Comparison of ENCODE assay signal across 17 mouse cellular contexts in genomic region chr6:51680239-51680857, GRCm38 (mm10).
A peak's percentile ranks its signal among the peaks of the same experiment; 100 is the strongest.
DNase-seq lines count a peak whose midpoint lies in the region; ATAC-seq and TF ChIP-seq lines count a peak whose summit lies in the region.
"Had no signal": no experiment of that assay in that cellular context is flagged by ENCODE, and none has a peak within 500 bp of the region (broad histone marks: within the 10 kb centered on the region; RNA-seq: fewer than 3 reads in every experiment).

No protein-coding gene starts in this region.

- no peaks in the 10 kb centered on the region for H3K36me3 ChIP-seq in heart, embryonic 12.5 days
- no peaks in the 10 kb centered on the region for H3K36me3 ChIP-seq in kidney, adult 2 months (ENCODE audit: control insufficient read depth, insufficient read depth, low read length)
- no peaks in the 10 kb centered on the region for H3K36me3 ChIP-seq in forebrain, postnatal 0 days (ENCODE audit: insufficient read depth)
- no peaks in the 10 kb centered on the region for H3K36me3 ChIP-seq in intestine, embryonic 16.5 days (ENCODE audit: control insufficient read depth, insufficient read depth, low read length)
- H3K36me3 ChIP-seq: heart, embryonic 13.5 days; hindbrain, embryonic 13.5 days; limb, embryonic 13.5 days had no signal

- no peaks in the 10 kb centered on the region; the same call in 1 of the 2 replicates for H3K27me3 ChIP-seq in heart, embryonic 12.5 days (replicated peaks)
- no peaks in the 10 kb centered on the region for H3K27me3 ChIP-seq in kidney, adult 2 months (replicated peaks; ENCODE audit: control insufficient read depth, insufficient read depth, low read length)
- no peaks in the 10 kb centered on the region for H3K27me3 ChIP-seq in forebrain, postnatal 0 days (ENCODE audit: insufficient read depth, low read length)
- no peaks in the 10 kb centered on the region for H3K27me3 ChIP-seq in intestine, embryonic 16.5 days (replicated peaks; ENCODE audit: control insufficient read depth, insufficient read depth, low read length)
- H3K27me3 ChIP-seq: heart, embryonic 13.5 days; hindbrain, embryonic 13.5 days; limb, embryonic 13.5 days had no signal

- 62% methylated on average over 10 of the region's 10 CpGs for WGBS in heart, embryonic 12.5 days
- WGBS in kidney, adult 2 months, result 28% methylated on average over 10 of the region's 10 CpGs
- 64% methylated on average over 10 of the region's 10 CpGs for WGBS in forebrain, postnatal 0 days
- 55% methylated on average over 10 of the region's 10 CpGs for WGBS in intestine, embryonic 16.5 days

- H3K27ac ChIP-seq in heart, embryonic 12.5 days (ENCODE audit: poor library complexity, severe bottlenecking), result no peak overlapping the region
- no peak overlapping the region for H3K27ac ChIP-seq in kidney, adult 2 months (ENCODE audit: insufficient read depth, low read depth, low read length)
- H3K27ac ChIP-seq in forebrain, postnatal 0 days (ENCODE audit: low read depth, low read length), result no peak overlapping the region
- H3K27ac ChIP-seq in intestine, embryonic 16.5 days (ENCODE audit: low read length), result no peak overlapping the region
- H3K27ac ChIP-seq: heart, embryonic 13.5 days; limb, embryonic 13.5 days had no signal

- H3K4me1 ChIP-seq in heart, embryonic 12.5 days (replicated peaks), result no peaks in the 10 kb centered on the region
- H3K4me1 ChIP-seq in kidney, adult 2 months (ENCODE audit: control insufficient read depth, insufficient read depth, low read length), result peaks cover 8% of the 10 kb centered on the region
- no peaks in the 10 kb centered on the region for H3K4me1 ChIP-seq in forebrain, postnatal 0 days (ENCODE audit: insufficient read depth)
- H3K4me1 ChIP-seq in intestine, embryonic 16.5 days (ENCODE audit: control insufficient read depth, insufficient read depth, low read length), result no peaks in the 10 kb centered on the region

- no peak for TF ChIP-seq CTCF in kidney, adult 2 months (conservative IDR thresholded peaks at IDR 0.05; ENCODE audit: insufficient read depth, insufficient read length, low read depth, low read length)
- no peak for TF ChIP-seq CTCF in forebrain, postnatal 0 days (IDR thresholded peaks at IDR 0.05; ENCODE audit: low read depth)

- intact Hi-C loops in heart, postnatal 14 days (cut with DNase I), result no loop called here

- no peak overlapping the region for H3K9ac ChIP-seq in heart, embryonic 12.5 days
- H3K9ac ChIP-seq in forebrain, postnatal 0 days, result no peak overlapping the region
- no peak overlapping the region for H3K9ac ChIP-seq in intestine, embryonic 16.5 days (ENCODE audit: low read depth, low read length)
- H3K9ac ChIP-seq: heart, embryonic 13.5 days; hindbrain, embryonic 13.5 days; limb, embryonic 13.5 days; lung, embryonic 14.5 days had no signal

- no peak overlapping the region for H3K4me2 ChIP-seq in heart, embryonic 12.5 days
- no peak overlapping the region for H3K4me2 ChIP-seq in forebrain, postnatal 0 days (ENCODE audit: low read depth)
- H3K4me2 ChIP-seq in intestine, embryonic 16.5 days (ENCODE audit: low read depth, low read length), result no peak overlapping the region
- H3K4me2 ChIP-seq: heart, embryonic 13.5 days; hindbrain, embryonic 13.5 days; limb, embryonic 13.5 days; lung, embryonic 14.5 days; midbrain, embryonic 11.5 days had no signal

- TF ChIP-seq POLR2A in kidney, adult 2 months (IDR thresholded peaks at IDR 0.05; ENCODE audit: low read depth, low read length), result no peak

- no peak overlapping the region for H3K4me3 ChIP-seq in heart, embryonic 12.5 days
- H3K4me3 ChIP-seq in kidney, adult 2 months (ENCODE audit: insufficient read depth, low read depth, low read length), result no peak overlapping the region
- H3K4me3 ChIP-seq in forebrain, postnatal 0 days (ENCODE audit: low read depth, low read length), result no peak overlapping the region
- no peak overlapping the region for H3K4me3 ChIP-seq in intestine, embryonic 16.5 days (ENCODE audit: low read length)
- H3K4me3 ChIP-seq: heart, embryonic 13.5 days; hindbrain, embryonic 13.5 days; limb, embryonic 13.5 days had no signal

- no peak for ATAC-seq in heart, embryonic 12.5 days (ENCODE audit: insufficient number of reproducible peaks, low FRiP score)
- no peak for ATAC-seq in forebrain, postnatal 0 days
- ATAC-seq in intestine, embryonic 16.5 days, result no peak

- H3K9me3 ChIP-seq in heart, embryonic 12.5 days (replicated peaks), result no peaks in the 10 kb centered on the region
- H3K9me3 ChIP-seq in forebrain, postnatal 0 days (ENCODE audit: low read length), result no peaks in the 10 kb centered on the region
- H3K9me3 ChIP-seq in intestine, embryonic 16.5 days (ENCODE audit: control insufficient read depth, low read length), result no peaks in the 10 kb centered on the region
- H3K9me3 ChIP-seq: heart, embryonic 13.5 days; hindbrain, embryonic 13.5 days; limb, embryonic 13.5 days had no signal

- peak; percentile 5 to 18 for DNase-seq in heart, postnatal 14 days
- peak; percentile 35 for DNase-seq in adipocyte (ENCODE audit: low spot score)
- peak; percentile 93 for DNase-seq in kidney, adult 2 months
- peak; percentile 75 for DNase-seq in kidney, postnatal 36 days
- no peak for DNase-seq in forebrain, postnatal 0 days
- DNase-seq in left cerebral cortex, adult 18-20 months (ENCODE audit: low spot score in 2 of 2), result no peak
- DNase-seq: adrenal gland, adult 8-10 months; cerebellum, adult 9-11 months; gastrocnemius, postnatal 14 days; lung, embryonic 14.5 days; thymus, postnatal 14 days had no signal

Comparison
In these comparisons a context has a peak if more than half of its experiments do, and no peak if none do; other contexts are left out.
1. DNase-seq: peak in heart, postnatal 14 days (2 of 2), adipocyte (single experiment), kidney, adult 2 months (single experiment) and kidney, postnatal 36 days (2 of 2); none in forebrain, postnatal 0 days (single experiment) and left cerebral cortex, adult 18-20 months (0 of 2).